Mouse (Mus musculus) heart, postnatal 0 days (tissue): ENCODE measurements around the gene Tmppe.

Experiments
- CTCF ChIP-seq: IDR thresholded peaks from 2 replicates; pipeline ENCODE4 v1.5.1; 2016; ENCODE audit warnings: antibody characterized with exemption, control low read depth, low read depth
- EP300 ChIP-seq: IDR thresholded peaks from 2 replicates; pipeline ENCODE4 v1.6.1; 2016; ENCODE audit warnings: antibody characterized with exemption, low read depth

- TF ChIP-seq CTCF (no peak), EP300 (no peak)
Measured at GRCm38 (mm10) chr9:114427425-114427824, 26.5 kb downstream of the Tmppe start.
